Mouse (Mus musculus) frontal cortex, postnatal 36 days (tissue): ENCODE results near the gene Ccser1.
A peak's percentile ranks its signal among the peaks of the same experiment; 100 is the strongest.
"Not testable (repeated sequence)": the region's sequence is repeated elsewhere in the genome, so short reads cannot be mapped to it uniquely, and the experiment has no call there.

Experiments used
- DNase-seq, 2 experiments: peaks; one replicate each; pipeline ENCODE4 v3.0.0; 2022; ENCODE audit warnings: low spot score in 2 of 2

Gene Ccser1

GRCm38 (mm10) chr6:62014374-62014773, 834.2 kb downstream of the Ccser1 start:
- no peak for DNase-seq

- no peak for DNase-seq
Measured at GRCm38 (mm10) chr6:62044454-62044853, 864.3 kb downstream of the Ccser1 start.

- DNase-seq: not testable (repeated sequence)
Measured at GRCm38 (mm10) chr6:62045042-62045441, 864.9 kb downstream of the Ccser1 start.

GRCm38 (mm10) chr6:62055276-62055675, 875.2 kb downstream of the Ccser1 start:
- no peak for DNase-seq

GRCm38 (mm10) chr6:62066363-62067023, 886.4 kb downstream of the Ccser1 start:
- peak in 1 of 2 experiments; percentile 33 for DNase-seq

DNA sequence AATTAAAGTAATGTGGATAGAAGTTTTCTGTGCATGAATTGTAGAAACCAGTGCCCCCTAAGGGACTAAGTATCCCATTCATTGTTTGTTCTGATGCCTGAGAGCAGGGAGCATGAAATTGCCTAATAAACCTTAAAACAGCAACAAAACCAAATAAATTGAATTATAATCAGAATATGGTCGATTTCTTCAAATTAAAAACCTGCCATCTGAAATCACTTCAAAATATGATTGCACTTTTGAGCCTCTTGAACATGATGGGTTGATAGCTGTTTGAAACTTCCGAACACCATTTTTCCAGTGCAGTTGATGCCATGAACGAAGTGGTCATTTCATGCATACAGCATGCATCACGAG, 886.9 kb downstream of the Ccser1 start:
- DNase-seq: no peak

GRCm38 (mm10) chr6:62105464-62105863, 925.3 kb downstream of the Ccser1 start:
- DNase-seq: no peak

DNA sequence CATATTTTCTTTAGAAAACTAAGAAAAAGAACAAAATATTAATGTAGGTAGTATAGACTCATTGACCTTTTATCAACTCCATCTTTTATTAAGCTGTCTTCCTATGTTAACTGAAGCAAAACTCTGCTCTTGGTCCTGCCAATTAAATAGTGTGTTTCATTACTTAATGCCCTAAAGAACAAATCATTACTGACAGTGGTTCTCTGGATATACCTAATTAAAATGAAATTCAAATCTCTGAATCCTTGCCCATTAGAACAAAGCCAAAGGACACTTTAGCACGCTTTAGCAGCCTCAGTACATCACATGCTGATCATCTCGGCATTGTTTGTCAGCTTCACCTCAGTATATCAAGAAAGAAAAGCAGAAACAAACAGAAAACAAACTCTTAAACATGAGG, 952.4 kb downstream of the Ccser1 start:
- no peak for DNase-seq

DNA sequence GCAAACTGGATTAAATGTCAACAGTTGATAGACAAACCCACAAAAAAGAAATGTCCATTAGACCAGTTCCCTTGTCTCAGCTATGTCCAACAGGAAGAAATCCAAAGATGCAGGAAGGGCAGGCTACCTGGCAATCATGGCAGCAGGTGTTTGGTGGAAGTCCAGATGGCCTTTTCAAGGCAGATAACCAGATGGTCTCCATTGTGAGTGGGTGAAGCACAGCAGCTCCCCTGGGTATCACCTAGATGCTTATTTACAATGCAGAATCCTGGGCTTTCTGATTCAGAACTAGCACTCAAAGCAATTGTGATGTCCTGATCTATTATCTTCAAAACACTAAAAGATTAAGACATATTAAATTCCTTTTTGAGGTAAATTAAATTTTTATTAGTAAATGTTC, 980.2 kb downstream of the Ccser1 start:
- no peak for DNase-seq

GRCm38 (mm10) chr6:62162596-62162995, 982.5 kb downstream of the Ccser1 start:
- DNase-seq: peak; percentile 6 to 19

- no peak for DNase-seq
Measured at GRCm38 (mm10) chr6:62163826-62164225, 983.7 kb downstream of the Ccser1 start.

GRCm38 (mm10) chr6:62196496-62197188, 1016.5 kb downstream of the Ccser1 start:
- peak; percentile 9 to 32 for DNase-seq

DNA sequence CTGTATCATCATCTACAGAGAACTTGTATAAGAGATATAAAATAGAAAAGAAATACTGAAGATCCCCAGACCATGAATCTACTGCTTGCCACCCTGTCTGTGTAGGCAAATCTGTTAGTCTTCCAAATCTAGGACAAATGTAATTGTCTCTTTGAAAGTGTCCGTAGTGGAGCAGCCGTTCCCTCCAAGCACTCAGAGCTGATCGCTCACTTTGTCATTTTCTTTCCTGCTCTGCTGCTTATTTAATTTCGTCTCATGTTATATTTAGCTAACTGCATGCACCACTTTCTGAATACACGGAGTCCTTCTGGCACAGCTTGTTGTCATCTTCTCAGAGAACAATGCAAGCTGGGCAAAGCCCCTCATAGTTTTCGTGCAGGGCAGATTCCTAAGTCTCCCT, 1018.6 kb downstream of the Ccser1 start:
- peak; percentile 13 to 37 for DNase-seq

- no peak for DNase-seq
Measured at GRCm38 (mm10) chr6:62205013-62205412, 1024.9 kb downstream of the Ccser1 start.

DNA sequence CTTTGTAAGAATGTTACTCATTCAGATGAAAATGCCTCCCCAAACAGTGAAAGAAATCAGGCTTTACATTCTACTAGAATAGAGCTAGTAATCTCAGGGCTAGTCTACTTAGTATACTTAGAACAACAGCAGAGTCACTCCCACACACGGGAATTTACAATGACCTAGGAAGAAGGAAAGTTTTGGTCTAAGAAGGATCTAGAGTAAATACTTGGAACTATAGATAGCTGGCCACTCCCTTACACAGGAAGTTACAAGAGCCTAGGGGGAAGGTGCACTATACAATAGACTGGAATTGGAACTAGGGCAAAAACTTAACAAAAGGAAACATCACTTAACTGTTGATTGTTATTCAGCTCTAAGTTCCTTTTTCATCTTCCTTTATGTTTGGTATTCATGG, 1041.7 kb downstream of the Ccser1 start:
- no peak for DNase-seq

GRCm38 (mm10) chr6:62263899-62264298, 1083.8 kb downstream of the Ccser1 start:
- DNase-seq: no peak

GRCm38 (mm10) chr6:62264525-62264924, 1084.4 kb downstream of the Ccser1 start:
- no peak for DNase-seq

DNA sequence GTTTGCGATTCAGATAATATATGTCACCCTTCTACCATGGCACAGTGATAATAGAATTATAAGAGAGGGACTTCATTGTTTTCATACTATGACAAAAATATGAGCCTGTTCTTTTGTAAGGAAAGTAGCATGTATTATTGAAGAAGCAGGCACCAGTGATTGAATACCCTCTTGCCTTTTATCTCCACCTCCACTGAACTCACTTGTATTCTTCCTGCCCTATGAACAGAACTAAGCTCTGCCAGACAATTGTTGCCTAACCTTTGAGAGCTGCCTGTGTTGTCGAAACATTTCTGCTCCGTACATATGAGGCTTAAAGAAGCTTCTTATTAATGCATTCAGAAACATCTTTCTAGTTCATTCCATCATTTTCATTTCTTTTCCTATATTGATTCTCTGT, 1101.1 kb downstream of the Ccser1 start:
- no peak for DNase-seq

- DNase-seq: peak in 1 of 2 experiments; percentile 25
Measured at GRCm38 (mm10) chr6:62301576-62302312, 1121.6 kb downstream of the Ccser1 start.

DNA sequence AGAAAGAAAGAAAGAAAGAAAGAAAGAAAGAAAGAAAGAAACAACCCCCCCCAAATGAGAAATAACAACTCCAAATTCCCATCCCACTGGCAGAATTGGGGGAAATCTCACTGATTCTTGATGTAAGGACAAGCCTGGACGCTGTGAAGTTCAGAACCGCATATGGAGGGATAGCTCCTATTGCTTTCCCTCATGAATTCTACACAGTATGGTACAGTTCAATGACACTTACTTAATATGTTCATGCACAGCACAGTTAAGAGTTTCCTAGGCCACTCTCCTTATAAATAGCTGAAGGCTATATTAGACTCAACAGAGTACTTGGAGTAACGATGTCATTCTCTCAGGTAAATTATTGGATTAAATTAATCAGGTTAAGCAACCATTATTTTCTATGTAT, 1138.5 kb downstream of the Ccser1 start:
- no peak for DNase-seq

GRCm38 (mm10) chr6:62340319-62340718, 1160.2 kb downstream of the Ccser1 start:
- no peak for DNase-seq

DNA sequence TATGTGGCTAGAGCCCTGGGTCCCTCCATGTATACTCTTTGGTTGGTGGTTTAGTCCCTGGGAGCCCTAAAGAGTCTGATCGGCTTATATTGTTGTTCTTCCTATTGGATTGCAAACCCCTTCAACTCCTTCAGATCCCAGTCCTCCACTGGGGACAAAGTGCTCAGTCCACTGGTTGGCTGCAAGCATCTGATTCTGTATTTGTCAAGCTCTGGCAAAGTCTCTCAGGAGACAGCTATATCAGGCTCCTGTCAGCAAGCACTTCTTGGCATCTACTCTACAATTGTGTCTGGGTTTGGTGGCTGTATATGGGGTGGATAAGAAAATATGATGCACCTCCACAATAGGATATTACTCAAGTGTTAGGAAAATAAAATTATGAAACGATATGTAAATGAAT, 1187.7 kb downstream of the Ccser1 start:
- no peak for DNase-seq
